In the genomic region with DNA sequence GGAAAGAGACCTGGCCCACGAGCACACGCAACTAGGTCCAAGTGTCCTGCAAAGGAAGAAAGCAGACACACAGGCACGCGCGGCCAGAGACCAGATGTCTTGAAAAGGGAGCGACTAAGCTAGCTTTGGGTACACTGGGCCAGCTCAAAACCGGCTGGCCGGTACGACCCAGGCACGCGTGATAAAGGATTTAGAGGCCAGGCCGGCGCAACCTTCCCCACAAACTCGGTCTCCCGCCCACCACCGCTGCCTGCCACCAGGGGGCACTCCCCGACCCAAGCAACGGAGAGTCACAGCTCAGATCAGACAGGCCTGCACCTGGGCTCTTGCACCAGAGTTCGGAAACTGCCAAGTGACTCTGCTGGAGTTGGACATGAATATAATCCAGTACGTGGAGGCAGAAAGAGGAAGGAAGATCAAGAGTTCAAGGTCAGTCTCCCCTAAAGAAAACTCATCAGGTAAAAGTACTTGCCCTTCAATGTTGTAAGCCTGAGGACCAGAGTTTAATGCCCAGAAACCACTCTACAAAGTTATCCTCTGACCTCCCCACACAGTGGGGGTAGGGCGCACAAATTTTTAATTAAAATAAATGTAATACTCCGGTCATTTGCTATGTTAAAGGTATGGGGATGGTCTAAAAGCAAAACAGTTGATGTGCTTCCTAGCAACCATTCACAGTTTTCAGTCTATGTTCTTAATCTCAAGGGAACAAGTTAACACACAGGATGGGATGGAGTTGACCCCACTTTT, we compare ENCODE assay signal across 8 mouse cellular contexts. TPM values are rescaled to one million over a fixed set of nuclear protein-coding genes. Genes with fewer than 3 reads are reported as not detected.
A peak's percentile ranks its signal among the peaks of the same experiment; 100 is the strongest.
DNase-seq lines count a peak whose midpoint lies in the region; ATAC-seq lines count a peak whose summit lies in the region.

No protein-coding gene starts in this region.

- intact Hi-C loops in left cerebral cortex, postnatal 14 days (cut with DNase I): loop anchor here (2.0 kb wide), 2 partner anchors 60 to 184 kb away; a partner anchor contains a TSS

- peak; percentile 74 for DNase-seq in adipocyte (ENCODE audit: low spot score)
- DNase-seq in embryo, embryonic 10 days (ENCODE audit: low spot score): peak; percentile 86
- DNase-seq in gastrocnemius, postnatal 10 days: peak; percentile 92
- DNase-seq in left cerebral cortex, postnatal 14 days (ENCODE audit: low spot score in 2 of 2): peak; percentile 62 to 79
- peak; percentile 77 for DNase-seq in right cerebral cortex, postnatal 14 days
- DNase-seq in urinary bladder, postnatal 36 days (ENCODE audit: low spot score in 2 of 2): peak; percentile 87 to 90

- peak; percentile 88 for ATAC-seq in inflammation-experienced regulatory T-cells, adult 6 months
- peak; percentile 96 for ATAC-seq in megakaryocyte-erythroid progenitor cell, adult 5-6 weeks (replicated peaks; ENCODE audit: low FRiP score, low TSS enrichment, poor library complexity, severe bottlenecking)

RNA-seq across cellular contexts. Expression of a gene that starts 26.1 kb away (rescaled TPM):
- total RNA-seq in gastrocnemius, postnatal 10 days (2021): 1 to 10 TPM; 4.5 to 6.8 TPM
- polyA plus RNA-seq in inflammation-experienced regulatory T-cells, adult 6 months (2017; shearing (Covaris generic)): 10 to 100 TPM in 1 of 3 experiments, 1 to 10 TPM in 2; 6.5 to 14.2 (median 9.1) TPM
- 1 to 10 TPM; 4.6 to 6.0 TPM for total RNA-seq in left cerebral cortex, postnatal 14 days (2021)
- total RNA-seq in megakaryocyte-erythroid progenitor cell, adult 5-6 weeks (2014; fragmentation: Nextera tagmentation): 1.9 and 2.9 TPM in 2 replicates
- total RNA-seq in megakaryocyte-erythroid progenitor cell, adult 5-6 weeks (2017): 0.50 and 4.8 TPM in 2 replicates

Comparison
In these comparisons a context has a peak if more than half of its experiments do, and no peak if none do; other contexts are left out.
1. Peak in every context shown above with its lines: DNase-seq and ATAC-seq.